Mouse (Mus musculus) layer of hippocampus, postnatal 25 days (tissue): ENCODE results near the gene R3hcc1l. TPM values are rescaled to one million over a fixed set of nuclear protein-coding genes. Genes with fewer than 3 reads are reported as not detected.
A peak's percentile ranks its signal among the peaks of the same experiment; 100 is the strongest.

Experiments used
- DNase-seq, 2 experiments: peaks; one replicate each; pipeline ENCODE4 v3.0.0; 2022; ENCODE audit warnings: mixed read lengths in 2 of 2, low spot score in 1 of 2; ENCODE audit errors: extremely low spot score in 1 of 2
- total RNA-seq, 2 experiments: library from RNA; stranded (reverse); gene quantifications; 2 replicates each; pipeline ENCODE4 v1.2.3; 2021

R3hcc1l gene
- total RNA-seq: 10 to 100 TPM; 19.4 to 24.4 TPM

DNA sequence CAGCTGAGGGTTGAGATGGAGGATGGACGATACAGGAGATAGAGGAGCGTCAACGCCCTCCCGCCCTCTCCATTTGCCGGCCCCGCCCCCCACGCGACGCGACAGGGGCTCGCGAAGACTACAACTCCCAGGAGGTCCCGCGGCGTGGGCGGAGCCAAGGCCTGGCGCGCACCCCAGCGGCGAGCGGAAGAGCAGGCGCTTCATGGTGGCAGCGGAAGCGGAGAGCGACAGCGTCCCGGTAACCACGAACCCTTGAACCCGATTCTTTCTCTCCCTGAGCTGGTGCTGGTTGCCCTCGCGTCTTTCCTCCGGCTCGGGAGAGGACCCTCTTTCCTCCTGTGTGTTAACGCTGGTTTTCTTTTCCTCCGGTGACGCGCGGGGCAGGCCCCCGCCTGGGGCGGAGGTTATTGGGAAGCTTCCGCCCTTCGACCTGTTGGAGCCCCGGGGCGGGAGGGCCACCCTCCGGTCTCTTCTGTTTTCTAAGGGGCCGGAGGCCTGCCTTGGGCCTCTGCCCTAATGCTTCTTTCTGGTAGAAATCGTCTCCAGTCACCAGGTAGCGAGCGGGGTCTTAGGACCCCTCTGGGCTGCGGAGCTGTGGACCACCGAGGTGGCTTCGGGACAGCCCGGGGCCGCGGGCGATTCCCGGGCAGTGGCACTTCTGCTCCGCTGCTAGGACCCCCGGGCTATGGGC lies at the start of gene R3hcc1l:
Gene R3hcc1l, plus strand, starts transcription at position 140 of the 691 bp plus-strand sequence.
- DNase-seq: peak; percentile 98 to 99

- DNase-seq: no peak
Measured at GRCm38 (mm10) chr19:42471571-42471970, 47.0 kb upstream of the R3hcc1l start.

- no peak for DNase-seq
Measured at GRCm38 (mm10) chr19:42472831-42473230, 45.7 kb upstream of the R3hcc1l start.

DNA sequence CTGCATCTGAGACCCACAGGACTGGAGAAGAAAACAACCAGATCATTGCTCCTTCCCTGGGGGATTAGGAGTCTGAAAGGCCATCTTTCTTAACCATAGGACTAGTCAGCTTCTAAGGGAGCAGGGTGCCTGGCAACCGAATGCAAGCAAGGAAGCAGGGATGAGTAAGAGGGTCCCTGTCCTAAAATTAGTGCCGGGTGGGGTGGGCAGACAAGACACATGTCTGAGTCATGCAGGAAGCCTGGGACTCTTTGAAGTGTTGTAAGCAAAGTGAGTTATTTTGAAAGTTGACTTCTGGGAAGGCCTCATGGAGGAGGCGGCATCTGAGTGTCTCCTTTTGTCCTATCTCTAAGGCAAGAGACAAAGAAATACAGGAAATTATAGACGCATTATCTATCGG lies 40.8 kb upstream of the R3hcc1l start:
- no peak for DNase-seq

- no peak for DNase-seq
Measured at GRCm38 (mm10) chr19:42478303-42478702, 40.3 kb upstream of the R3hcc1l start.

DNA sequence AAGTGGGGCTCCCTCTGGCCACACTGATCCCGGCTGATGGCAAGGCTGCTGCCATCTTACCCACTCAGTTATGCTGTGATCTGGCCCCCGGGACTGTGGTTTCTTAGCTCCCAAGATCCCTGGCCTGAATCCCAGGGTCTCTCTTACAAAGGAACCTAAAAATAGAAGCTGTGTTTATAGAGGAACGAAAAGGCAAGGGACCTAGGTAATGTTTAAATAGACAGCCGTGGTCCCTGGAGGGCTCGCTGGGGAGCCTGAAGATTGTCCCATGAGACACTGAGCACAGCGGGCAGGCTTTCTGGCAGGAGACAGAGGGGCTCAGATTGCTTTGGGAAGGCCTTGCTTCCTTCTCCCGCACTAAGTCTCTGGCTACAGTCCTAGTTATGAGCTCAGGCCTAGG lies 33.1 kb upstream of the R3hcc1l start:
- DNase-seq: no peak

DNA sequence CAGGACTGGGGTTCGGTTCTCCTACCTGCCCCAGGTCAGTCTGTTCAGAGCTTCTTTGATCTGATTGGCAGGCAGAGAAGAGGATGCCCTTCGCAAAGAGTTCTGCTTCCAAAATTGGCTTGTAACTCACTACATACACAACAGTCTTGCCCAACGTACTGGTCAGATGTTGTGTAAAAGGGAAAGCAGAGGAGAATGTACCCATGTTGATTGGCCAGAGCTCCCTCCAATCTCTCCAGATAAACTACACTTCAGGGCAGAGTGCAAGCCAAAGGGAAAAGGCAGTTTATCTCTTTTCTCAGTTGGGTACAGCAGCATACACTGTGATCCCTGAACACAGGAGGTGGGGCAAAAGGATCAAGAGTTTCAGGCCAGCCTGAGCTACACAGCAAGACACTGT lies 31.3 kb upstream of the R3hcc1l start:
- DNase-seq: no peak

- DNase-seq: peak in 1 of 2 experiments; percentile 9
Measured at GRCm38 (mm10) chr19:42493257-42493917, 25.2 kb upstream of the R3hcc1l start.

GRCm38 (mm10) chr19:42504156-42504555 lies 14.4 kb upstream of the R3hcc1l start:
- no peak for DNase-seq

- no peak for DNase-seq
Measured at GRCm38 (mm10) chr19:42509625-42510024, 8.9 kb upstream of the R3hcc1l start.

DNA sequence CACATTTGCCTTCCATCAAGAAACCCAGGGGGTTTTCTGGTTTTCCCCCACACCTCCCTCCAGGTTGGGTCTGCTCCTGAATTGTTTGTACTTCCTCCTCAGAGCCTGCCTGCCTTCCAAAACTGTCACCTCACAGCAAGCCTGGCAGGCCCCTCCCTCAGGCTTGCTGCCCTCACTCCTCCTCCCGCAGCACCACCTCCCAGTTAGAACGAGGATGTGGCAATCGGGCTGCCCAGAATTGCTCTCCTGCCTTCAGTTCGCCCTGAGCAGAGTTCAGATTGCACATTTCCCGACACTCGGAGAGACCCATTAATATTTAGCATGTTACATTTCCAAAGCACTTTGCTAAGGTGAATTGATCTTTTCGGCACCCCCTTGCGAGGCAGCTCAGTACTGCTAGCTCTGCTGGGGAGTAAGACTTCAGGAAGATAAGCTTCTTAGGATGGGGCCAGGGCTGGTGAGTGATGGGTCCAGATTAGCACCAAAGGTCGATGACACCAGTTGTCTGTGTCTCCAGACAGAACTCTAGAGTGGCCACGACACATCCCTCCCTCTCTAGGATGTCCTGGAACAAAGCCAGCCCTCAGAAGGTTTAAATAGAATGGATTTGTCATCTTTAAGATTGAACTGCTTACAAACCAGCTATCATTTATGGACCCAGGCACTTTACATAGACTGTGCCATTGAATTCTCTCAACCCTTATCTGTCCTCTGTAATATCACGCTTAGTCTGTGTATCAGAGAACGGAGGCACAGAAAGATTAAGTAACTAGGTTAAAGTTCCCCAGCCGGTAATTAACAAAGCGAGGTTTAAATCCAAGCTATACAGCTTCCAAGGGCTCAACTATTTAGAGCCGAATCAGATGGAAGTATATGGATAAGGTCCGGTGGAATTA lies 8.0 kb upstream of the R3hcc1l start:
- DNase-seq: no peak

DNA sequence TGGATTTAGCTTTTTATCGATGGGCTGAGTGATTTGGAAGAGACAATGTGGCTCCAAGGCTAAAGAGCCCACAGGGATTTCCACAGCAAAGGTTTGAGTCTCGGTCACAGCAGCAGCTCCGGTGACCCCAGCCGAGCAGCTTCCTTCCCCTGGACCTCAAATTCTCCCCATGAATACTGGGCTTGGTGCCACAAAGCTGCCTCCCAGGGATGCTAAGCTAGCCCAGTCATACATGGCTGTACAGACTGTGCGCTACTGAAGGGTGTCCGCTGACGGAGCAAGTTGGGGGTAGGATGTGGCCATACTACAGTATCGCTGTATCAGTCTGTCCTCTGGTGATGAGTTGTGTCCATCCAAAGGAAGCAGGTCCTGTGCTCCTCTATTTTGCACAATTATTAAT lies 2.9 kb upstream of the R3hcc1l start:
- DNase-seq: no peak

- no peak for DNase-seq
Measured at GRCm38 (mm10) chr19:42516121-42516520, 2.4 kb upstream of the R3hcc1l start.

DNA sequence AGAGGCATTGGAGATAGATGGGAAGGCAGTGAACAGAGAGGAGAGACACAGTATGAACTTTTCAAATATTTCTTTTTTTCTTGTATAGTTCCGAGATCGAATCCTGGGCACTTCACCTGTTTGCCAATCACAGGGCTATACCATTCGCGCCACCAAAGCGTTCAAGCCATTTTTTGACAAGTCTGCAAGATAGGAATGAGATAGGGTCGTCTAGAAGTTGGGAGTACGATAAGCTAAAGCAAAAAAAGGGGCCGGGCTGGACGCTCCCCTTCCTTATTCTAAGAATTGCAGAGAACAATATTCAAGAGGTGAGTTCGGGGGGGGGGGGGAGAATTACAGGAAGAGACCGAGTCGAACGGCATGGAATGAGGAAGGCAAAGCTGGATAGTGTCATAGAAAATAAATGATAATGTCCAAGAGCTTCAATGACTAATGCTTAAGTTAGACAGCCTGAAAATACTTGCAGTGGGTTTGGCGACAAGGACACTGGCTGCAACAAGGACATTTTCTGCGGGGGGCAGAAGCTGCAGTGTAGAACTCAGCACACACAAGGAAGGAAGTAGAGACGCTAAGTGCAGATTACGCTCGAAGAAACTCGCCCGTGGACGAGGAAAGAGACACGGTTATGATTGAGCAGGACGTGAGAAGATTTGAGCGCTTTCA lies 471 bp upstream of the R3hcc1l start:
- DNase-seq: no peak

DNA sequence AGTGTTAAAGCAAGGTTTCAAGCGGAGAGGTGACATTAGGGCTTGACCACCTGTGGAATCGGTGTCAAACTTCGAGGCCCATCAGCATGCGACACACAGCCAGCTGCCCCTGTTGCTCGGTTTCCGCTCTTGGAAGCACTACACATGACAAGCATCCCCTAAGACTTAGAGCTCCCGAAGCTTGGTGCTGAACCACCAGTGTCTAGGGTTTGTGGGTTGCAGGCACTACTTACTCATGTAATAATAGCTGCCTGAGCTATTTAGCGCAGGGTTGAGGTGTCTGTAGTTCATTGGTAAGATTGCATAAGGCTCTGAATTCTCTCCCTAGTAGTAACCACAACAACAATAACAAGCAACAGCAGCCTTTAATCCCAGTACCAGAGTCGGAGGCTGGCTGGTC lies 1.2 kb downstream of the R3hcc1l start:
- DNase-seq: no peak

- no peak for DNase-seq
Measured at GRCm38 (mm10) chr19:42524703-42525102, 6.1 kb downstream of the R3hcc1l start.

DNA sequence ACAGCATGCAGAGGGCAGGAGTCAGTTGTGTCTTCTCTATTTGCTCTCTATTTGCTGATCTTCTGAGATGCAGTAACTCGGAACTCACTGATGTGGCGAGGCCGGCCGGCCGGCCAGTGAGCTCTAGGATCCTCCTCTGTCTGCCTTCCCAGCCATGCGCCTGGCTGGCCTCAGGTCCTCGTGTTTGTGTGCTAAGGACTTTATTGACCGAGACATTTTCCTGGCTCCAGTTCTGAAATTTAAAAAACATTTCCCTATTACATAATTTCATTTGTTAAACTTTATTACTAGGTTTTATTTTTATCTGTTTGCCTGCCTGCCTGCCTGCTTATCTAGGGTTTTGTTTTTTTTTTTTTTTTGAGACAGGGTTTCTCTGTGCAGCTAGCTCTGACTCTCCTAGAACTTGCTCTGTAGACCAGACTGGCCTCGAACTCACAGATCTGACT lies 11.5 kb downstream of the R3hcc1l start:
- DNase-seq: no peak

DNA sequence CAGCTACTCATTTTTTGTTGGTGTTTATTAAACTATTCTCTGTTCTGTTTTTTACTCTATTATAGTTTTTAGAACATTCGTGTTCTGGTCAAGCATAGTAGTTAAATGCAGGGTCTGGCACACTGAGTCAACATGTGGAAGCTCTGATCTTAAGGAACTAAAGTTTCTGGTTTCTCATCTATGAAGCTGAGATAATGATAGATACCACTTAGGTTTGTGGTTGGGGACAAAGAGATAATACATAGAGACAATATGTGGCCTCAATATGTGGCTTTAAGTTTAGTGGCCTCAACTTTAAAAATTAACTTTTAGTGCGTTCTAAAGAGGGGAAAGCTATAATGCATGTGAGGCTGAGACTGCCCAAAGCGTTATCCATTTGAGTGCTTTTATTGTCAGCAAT lies 15.9 kb downstream of the R3hcc1l start:
- DNase-seq: no peak

DNA sequence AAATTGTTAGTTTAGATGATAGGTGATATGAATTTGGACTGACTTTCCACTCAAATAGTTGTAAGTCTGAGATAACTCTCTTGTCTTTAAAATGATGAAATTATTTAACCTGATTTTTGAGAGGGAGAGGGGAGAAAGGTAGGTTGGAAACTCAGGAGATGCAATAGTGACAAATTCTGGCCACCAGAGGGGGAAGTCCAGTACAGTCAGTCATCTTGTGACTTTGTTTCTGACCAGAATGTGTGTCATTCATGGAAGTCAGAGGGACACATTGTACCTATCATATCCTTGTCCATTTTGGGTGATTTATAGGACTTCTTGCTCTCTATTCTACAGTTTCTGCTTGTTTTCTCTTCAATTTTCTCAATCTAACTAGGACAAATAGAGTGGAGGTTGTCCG lies 19.0 kb downstream of the R3hcc1l start:
- DNase-seq: no peak

- DNase-seq: no peak
Measured at GRCm38 (mm10) chr19:42538911-42539310, 20.4 kb downstream of the R3hcc1l start.
